Mouse (Mus musculus): Measurements from ENCODE around the gene Gm3952. TPM values are rescaled to one million over a fixed set of nuclear protein-coding genes. Genes with fewer than 3 reads are reported as not detected.

The Gm3952 gene
- total RNA-seq (2021), result not detected
- long read RNA-seq, experiment 1, result 0 reads
- long read RNA-seq, experiment 2, result 0 reads

- DNase-seq (ENCODE audit: low spot score in 2 of 2), result no peak
Observed at GRCm38 (mm10) chr8:128798594-128798993, at the start of gene Gm3952. Gm3952 (minus strand) TSS chr8:128798694.

- DNase-seq (ENCODE audit: low spot score in 2 of 2), result no peak
Observed at GRCm38 (mm10) chr8:128843749-128844148, 45.3 kb upstream of the Gm3952 start.

- no peak for DNase-seq (ENCODE audit: low spot score in 2 of 2)
Observed at GRCm38 (mm10) chr8:128812521-128812920, 14.0 kb upstream of the Gm3952 start.

- DNase-seq (ENCODE audit: low spot score in 2 of 2), result no peak
Observed at GRCm38 (mm10) chr8:128735692-128736091, 62.8 kb downstream of the Gm3952 start.

- no peak for DNase-seq (ENCODE audit: low spot score in 2 of 2)
Observed at GRCm38 (mm10) chr8:128734118-128734517, 64.4 kb downstream of the Gm3952 start.

- DNase-seq (ENCODE audit: low spot score in 2 of 2), result no peak
Observed at GRCm38 (mm10) chr8:128732254-128732653, 66.2 kb downstream of the Gm3952 start.

GRCm38 (mm10) chr8:128727213-128727612, 71.3 kb downstream of the Gm3952 start:
- DNase-seq (ENCODE audit: low spot score in 2 of 2), result no peak

GRCm38 (mm10) chr8:128724819-128725218, 73.7 kb downstream of the Gm3952 start:
- DNase-seq (ENCODE audit: low spot score in 2 of 2), result no peak

GRCm38 (mm10) chr8:128716184-128716583, 82.3 kb downstream of the Gm3952 start:
- no peak for DNase-seq (ENCODE audit: low spot score in 2 of 2)

- peak; percentile 48 to 68 for DNase-seq (ENCODE audit: low spot score in 2 of 2)
Observed at GRCm38 (mm10) chr8:128709261-128709660, 89.2 kb downstream of the Gm3952 start.

- DNase-seq (ENCODE audit: low spot score in 2 of 2), result no peak
Observed at GRCm38 (mm10) chr8:128704836-128705235, 93.7 kb downstream of the Gm3952 start.

- no peak for DNase-seq (ENCODE audit: low spot score in 2 of 2)
Observed at GRCm38 (mm10) chr8:128704376-128704775, 94.1 kb downstream of the Gm3952 start.

- no peak for DNase-seq (ENCODE audit: low spot score in 2 of 2)
Observed at GRCm38 (mm10) chr8:128697945-128698344, 100.5 kb downstream of the Gm3952 start.

GRCm38 (mm10) chr8:128696701-128697397, 101.6 kb downstream of the Gm3952 start:
- no peak for DNase-seq (ENCODE audit: low spot score in 2 of 2)

Other genes with a start within 250 kb of the Gm3952 start
- gene Itgb1, start 113.0 kb downstream of the Gm3952 start, total RNA-seq (2021), result 100 to 1,000 TPM; 332 to 338 TPM

All from adrenal gland, postnatal 4 days (tissue).